Mouse (Mus musculus): ENCODE results near the gene Jkamp. TPM values are rescaled to one million over a fixed set of nuclear protein-coding genes. Genes with fewer than 3 reads are reported as not detected.

The Jkamp gene
- polyA plus RNA-seq, 1 experiment from 2014 or later: 70.5 TPM

DNA sequence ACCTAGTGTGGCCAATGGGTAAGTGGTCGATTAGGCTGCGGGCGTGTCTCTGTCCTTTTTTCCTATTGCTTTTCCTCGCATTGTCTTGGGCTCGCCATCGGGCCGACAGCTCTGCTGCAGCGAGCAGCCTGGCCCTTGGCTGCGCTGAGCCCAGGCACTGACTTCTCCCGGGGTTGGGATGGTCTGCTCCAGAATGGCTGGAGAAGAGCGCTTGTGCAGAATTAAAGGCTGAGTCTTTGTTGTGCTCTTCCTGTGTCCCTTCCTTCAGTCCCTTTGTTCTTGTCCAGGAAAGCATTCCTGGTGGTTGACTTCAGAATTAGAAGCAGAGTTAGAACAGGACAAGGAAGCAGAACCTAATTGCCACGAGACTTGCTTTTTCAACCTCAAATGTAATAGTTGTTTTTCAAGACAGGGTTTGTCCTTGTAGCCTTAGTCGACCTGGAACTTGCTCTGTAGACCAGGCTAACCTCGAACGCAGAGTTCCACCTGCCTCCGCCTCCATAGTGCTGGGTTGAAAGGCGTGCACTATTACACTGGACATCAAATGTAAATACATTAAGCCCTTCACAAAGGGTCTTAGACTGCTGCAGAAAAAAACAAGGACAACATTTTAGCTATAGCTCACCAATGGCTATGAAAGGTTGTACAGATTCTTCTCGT is 907 bp downstream of the Jkamp start:
- Histone ChIP-seq H3K4me3 (ENCODE audit: control insufficient read depth in 1 of 2, insufficient read depth in 1 of 2, low read depth in 1 of 2, low read length in 2 of 2) (peak overlapping the region; percentile 62 to 67), H3K27ac (replicated peaks in 1 of 2; ENCODE audit: control insufficient read depth in 1 of 2, insufficient read depth in 1 of 2, low read depth in 2 of 2, low read length in 2 of 2) (peak overlapping the region; percentile 87 to 88), H3K4me2 (ENCODE audit: low read length) (peak overlapping the region; percentile 83), H3K9me3 (ENCODE audit: control insufficient read depth, low read length) (no peaks in the 10 kb centered on the region), H3K27me3 (ENCODE audit: control insufficient read depth, insufficient read depth, low read length) (no peaks in the 10 kb centered on the region), H3K9ac (ENCODE audit: low read length) (peak overlapping the region; percentile 81), H3K36me3 (ENCODE audit: control insufficient read depth, insufficient read depth, low read length) (peaks cover 16% of the 10 kb centered on the region), H3K4me1 (ENCODE audit: control insufficient read depth in 2 of 2, insufficient read depth in 2 of 2, low read length in 2 of 2) (peaks cover 5 to 31% of the 10 kb centered on the region in 2 experiments; a peak in 3 of 4 replicates)
- ATAC-seq (ENCODE audit: insufficient number of reproducible peaks, insufficient read depth, low FRiP score, low read depth): no peak
- 2% methylated on average over 18 of the region's 18 CpGs for WGBS

DNA sequence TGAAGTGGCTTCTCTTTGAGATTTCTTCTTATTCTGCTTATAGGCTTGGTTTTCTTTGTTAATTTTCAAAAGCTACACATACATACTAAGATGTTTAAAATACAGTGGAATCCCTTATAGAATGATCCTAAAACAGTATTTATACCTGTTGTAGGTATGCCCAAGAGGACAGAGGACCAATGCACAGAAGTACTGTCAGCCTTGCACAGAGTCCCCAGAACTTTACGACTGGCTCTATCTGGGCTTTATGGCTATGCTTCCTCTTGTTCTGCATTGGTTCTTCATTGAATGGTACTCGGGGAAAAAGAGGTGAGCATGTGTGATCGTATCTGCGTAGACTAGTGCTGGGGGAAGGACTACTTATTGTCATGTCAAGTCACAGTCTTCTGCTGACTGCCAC is 4.4 kb downstream of the Jkamp start:
- H3K27ac ChIP-seq (replicated peaks in 1 of 2; ENCODE audit: control insufficient read depth in 1 of 2, insufficient read depth in 1 of 2, low read depth in 2 of 2, low read length in 2 of 2): no peak overlapping the region
- 91% methylated on average over 4 of the region's 4 CpGs for WGBS

DNA sequence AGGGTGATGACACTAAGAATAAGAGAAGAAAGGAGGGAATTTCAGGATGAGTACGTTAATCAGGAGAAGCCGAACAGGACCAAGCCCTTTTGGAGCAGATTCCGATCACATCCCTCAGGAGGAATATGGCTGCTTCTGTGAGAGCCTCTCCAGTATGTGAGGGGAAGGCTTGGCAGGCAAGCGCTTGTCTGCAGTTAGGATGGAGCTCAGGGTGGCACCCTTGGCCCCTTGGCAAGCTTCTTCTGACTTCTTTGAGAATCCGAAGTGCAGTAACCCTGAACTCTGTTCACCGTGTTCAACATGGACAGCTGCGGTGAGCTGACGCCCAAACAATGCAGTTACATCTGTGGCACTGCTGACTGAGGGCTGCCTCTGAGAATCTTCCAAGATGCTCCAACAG is 11.6 kb downstream of the Jkamp start:
- no peak overlapping the region for H3K4me2 ChIP-seq (ENCODE audit: low read length)
- H3K27ac ChIP-seq (replicated peaks in 1 of 2; ENCODE audit: control insufficient read depth in 1 of 2, insufficient read depth in 1 of 2, low read depth in 2 of 2, low read length in 2 of 2): no peak overlapping the region
- H3K27me3 ChIP-seq (ENCODE audit: control insufficient read depth, insufficient read depth, low read length): no peaks in the 10 kb centered on the region
- H3K36me3 ChIP-seq (ENCODE audit: control insufficient read depth, insufficient read depth, low read length): peaks cover 89% of the 10 kb centered on the region
- no peak overlapping the region for H3K4me3 ChIP-seq (ENCODE audit: control insufficient read depth in 1 of 2, insufficient read depth in 1 of 2, low read depth in 1 of 2, low read length in 2 of 2)
- no peaks in the 10 kb centered on the region for H3K9me3 ChIP-seq (ENCODE audit: control insufficient read depth, low read length)
- 98% methylated on average over 8 of the region's 8 CpGs for WGBS
- H3K9ac ChIP-seq (ENCODE audit: low read length): no peak overlapping the region
- ATAC-seq (ENCODE audit: insufficient number of reproducible peaks, insufficient read depth, low FRiP score, low read depth): no peak
- H3K4me1 ChIP-seq (ENCODE audit: control insufficient read depth in 2 of 2, insufficient read depth in 2 of 2, low read length in 2 of 2): no peaks in the 10 kb centered on the region

More for the DNA sequence above, 4.4 kb downstream of the Jkamp start:
- Histone ChIP-seq H3K9me3 (ENCODE audit: control insufficient read depth, low read length) (no peaks in the 10 kb centered on the region), H3K27me3 (ENCODE audit: control insufficient read depth, insufficient read depth, low read length) (no peaks in the 10 kb centered on the region), H3K4me3 (ENCODE audit: control insufficient read depth in 1 of 2, insufficient read depth in 1 of 2, low read depth in 1 of 2, low read length in 2 of 2) (no peak overlapping the region), H3K4me1 (ENCODE audit: control insufficient read depth in 2 of 2, insufficient read depth in 2 of 2, low read length in 2 of 2) (peaks cover 2 to 16% of the 10 kb centered on the region in 2 experiments; a peak in 3 of 4 replicates), H3K9ac (ENCODE audit: low read length) (no peak overlapping the region), H3K4me2 (ENCODE audit: low read length) (no peak overlapping the region), H3K36me3 (ENCODE audit: control insufficient read depth, insufficient read depth, low read length) (peaks cover 51% of the 10 kb centered on the region)
- ATAC-seq (ENCODE audit: insufficient number of reproducible peaks, insufficient read depth, low FRiP score, low read depth): no peak

DNA sequence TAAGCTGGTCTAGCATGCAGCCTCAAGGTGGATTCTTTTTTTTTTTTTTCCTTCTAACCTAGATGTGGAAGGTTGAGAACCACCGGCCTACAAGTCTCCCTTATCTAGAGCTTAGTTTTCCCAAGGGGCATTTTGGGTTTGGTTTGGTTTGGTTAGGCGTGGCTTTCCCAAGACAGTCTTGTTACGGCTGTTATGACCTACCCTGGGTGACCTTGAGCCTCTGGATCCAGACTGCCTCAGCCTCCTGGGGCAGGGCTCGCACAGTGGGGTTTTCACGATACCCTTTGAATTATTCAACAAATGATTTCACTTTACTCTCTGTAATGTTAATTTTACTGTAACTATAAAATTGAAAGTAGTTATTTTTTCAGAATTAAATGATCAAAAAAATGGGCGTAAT is 17.4 kb downstream of the Jkamp start:
- Histone ChIP-seq H3K9ac (ENCODE audit: low read length) (no peak overlapping the region), H3K4me2 (ENCODE audit: low read length) (no peak overlapping the region), H3K36me3 (ENCODE audit: control insufficient read depth, insufficient read depth, low read length) (peaks cover 33% of the 10 kb centered on the region), H3K4me3 (ENCODE audit: control insufficient read depth in 1 of 2, insufficient read depth in 1 of 2, low read depth in 1 of 2, low read length in 2 of 2) (no peak overlapping the region), H3K27me3 (ENCODE audit: control insufficient read depth, insufficient read depth, low read length) (no peaks in the 10 kb centered on the region), H3K9me3 (ENCODE audit: control insufficient read depth, low read length) (no peaks in the 10 kb centered on the region), H3K27ac (replicated peaks in 1 of 2; ENCODE audit: control insufficient read depth in 1 of 2, insufficient read depth in 1 of 2, low read depth in 2 of 2, low read length in 2 of 2) (no peak overlapping the region), H3K4me1 (ENCODE audit: control insufficient read depth in 2 of 2, insufficient read depth in 2 of 2, low read length in 2 of 2) (peaks cover 0 to 4% of the 10 kb centered on the region in 2 experiments; a peak in 1 of 4 replicates)
- WGBS: 83% methylated on average over 6 of the region's 6 CpGs
- ATAC-seq (ENCODE audit: insufficient number of reproducible peaks, insufficient read depth, low FRiP score, low read depth): no peak

DNA sequence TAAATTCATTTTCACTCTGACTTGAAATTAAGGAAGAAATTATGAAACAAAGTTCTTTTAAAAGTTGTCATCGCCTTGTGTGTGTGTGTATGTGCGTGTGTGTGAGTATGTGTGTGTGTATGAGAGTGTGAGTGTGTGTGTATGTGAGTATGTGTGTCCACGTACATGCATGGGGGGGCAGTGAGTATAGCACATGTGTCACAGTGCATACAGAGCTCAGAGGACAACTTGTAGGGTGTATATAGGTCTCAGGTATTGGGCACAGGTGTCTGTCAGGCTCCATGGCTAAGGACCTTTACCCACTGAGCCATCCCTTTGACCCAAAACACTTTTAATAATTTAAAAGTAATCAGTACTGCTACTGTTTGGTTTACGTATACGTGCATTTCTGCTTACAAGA is 18.6 kb downstream of the Jkamp start:
- Histone ChIP-seq H3K36me3 (ENCODE audit: control insufficient read depth, insufficient read depth, low read length) (peaks cover 26% of the 10 kb centered on the region), H3K4me2 (ENCODE audit: low read length) (no peak overlapping the region), H3K4me3 (ENCODE audit: control insufficient read depth in 1 of 2, insufficient read depth in 1 of 2, low read depth in 1 of 2, low read length in 2 of 2) (no peak overlapping the region), H3K9me3 (ENCODE audit: control insufficient read depth, low read length) (no peaks in the 10 kb centered on the region), H3K27me3 (ENCODE audit: control insufficient read depth, insufficient read depth, low read length) (no peaks in the 10 kb centered on the region), H3K27ac (replicated peaks in 1 of 2; ENCODE audit: control insufficient read depth in 1 of 2, insufficient read depth in 1 of 2, low read depth in 2 of 2, low read length in 2 of 2) (no peak overlapping the region), H3K4me1 (ENCODE audit: control insufficient read depth in 2 of 2, insufficient read depth in 2 of 2, low read length in 2 of 2) (peaks cover 0 to 4% of the 10 kb centered on the region in 2 experiments; a peak in 1 of 4 replicates), H3K9ac (ENCODE audit: low read length) (no peak overlapping the region)
- WGBS: 71% methylated on average over 5 of the region's 5 CpGs
- no peak for ATAC-seq (ENCODE audit: insufficient number of reproducible peaks, insufficient read depth, low FRiP score, low read depth)

DNA sequence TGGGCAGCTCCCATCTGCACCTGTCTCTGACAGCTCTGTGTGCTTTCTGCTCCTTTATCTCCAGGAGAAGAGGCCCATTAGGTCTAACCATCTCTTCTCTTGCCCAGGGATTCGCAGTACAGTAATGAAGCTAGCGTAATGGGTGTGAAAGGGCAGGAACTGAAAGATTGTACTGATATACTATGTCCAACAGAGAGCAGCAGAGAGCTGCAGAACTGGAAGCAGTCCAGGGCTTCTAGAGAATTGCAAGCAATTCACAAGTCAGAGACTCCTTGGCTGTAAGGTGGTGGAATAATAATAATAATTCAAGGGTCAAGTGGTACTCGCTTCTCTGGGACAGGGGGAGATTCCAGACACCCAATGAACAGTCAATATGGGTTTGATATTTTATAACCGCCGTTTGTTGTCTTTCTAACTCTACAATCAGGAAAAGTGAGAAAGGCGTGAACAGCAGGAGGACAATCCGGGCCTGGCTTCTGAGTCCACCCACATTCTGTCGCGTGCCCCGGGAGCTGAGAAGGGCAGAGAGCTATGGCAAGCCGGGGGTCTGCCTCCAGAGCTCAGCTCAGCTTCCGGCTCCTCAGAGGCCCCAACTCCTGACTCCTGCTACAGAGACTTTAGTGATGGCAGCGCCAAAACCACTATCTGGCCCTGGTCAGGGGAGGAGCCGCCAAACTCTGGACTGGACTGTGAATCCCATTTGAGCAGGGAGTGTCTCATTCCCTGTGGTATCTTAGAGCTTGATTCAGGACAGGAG is 19.3 kb downstream of the Jkamp start:
- 0 out of 4 replicates have a peak overlapping the region, but pooled peaks of 1 of the 2 experiments have one; percentile 2 for H3K4me3 ChIP-seq (ENCODE audit: control insufficient read depth in 1 of 2, insufficient read depth in 1 of 2, low read depth in 1 of 2, low read length in 2 of 2)
- no peaks in the 10 kb centered on the region for H3K9me3 ChIP-seq (ENCODE audit: control insufficient read depth, low read length)
- peaks cover 19% of the 10 kb centered on the region for H3K36me3 ChIP-seq (ENCODE audit: control insufficient read depth, insufficient read depth, low read length)
- no peaks in the 10 kb centered on the region for H3K27me3 ChIP-seq (ENCODE audit: control insufficient read depth, insufficient read depth, low read length)
- H3K27ac ChIP-seq (replicated peaks in 1 of 2; ENCODE audit: control insufficient read depth in 1 of 2, insufficient read depth in 1 of 2, low read depth in 2 of 2, low read length in 2 of 2): no peak overlapping the region
- peaks cover 0 to 4% of the 10 kb centered on the region in 2 experiments; a peak in 1 of 4 replicates for H3K4me1 ChIP-seq (ENCODE audit: control insufficient read depth in 2 of 2, insufficient read depth in 2 of 2, low read length in 2 of 2)
- 16% methylated on average over 14 of the region's 14 CpGs for WGBS
- peak overlapping the region; percentile 48 for H3K4me2 ChIP-seq (ENCODE audit: low read length)
- peak overlapping the region; percentile 22; the same call in 1 of the 2 replicates for H3K9ac ChIP-seq (ENCODE audit: low read length)
- 0 out of 2 replicates have a peak, but pooled peaks have one; percentile 26 for ATAC-seq (ENCODE audit: insufficient number of reproducible peaks, insufficient read depth, low FRiP score, low read depth)

DNA sequence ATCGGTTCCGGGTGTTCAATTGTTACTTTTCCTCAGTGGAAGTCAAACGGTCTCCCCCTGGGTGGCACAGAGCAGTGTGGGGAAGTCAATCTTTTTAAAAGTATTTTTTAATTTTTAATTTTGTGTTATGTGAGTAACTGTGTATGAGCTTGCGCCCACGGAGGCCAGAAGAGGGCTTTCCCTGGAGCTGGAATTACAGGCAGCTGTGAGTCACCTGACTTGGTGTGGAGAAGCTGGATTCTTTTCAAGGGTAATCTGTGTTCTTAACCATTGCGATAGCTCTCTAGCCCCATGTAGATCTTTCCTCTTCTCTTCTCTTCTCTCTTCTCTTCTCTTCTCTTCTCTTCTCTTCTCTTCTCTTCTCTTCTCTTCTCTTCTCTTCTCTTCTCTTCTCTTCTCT is 29.7 kb downstream of the Jkamp start:
- H3K27me3 ChIP-seq (ENCODE audit: control insufficient read depth, insufficient read depth, low read length): no peaks in the 10 kb centered on the region
- ATAC-seq (ENCODE audit: insufficient number of reproducible peaks, insufficient read depth, low FRiP score, low read depth): no peak
- 62% methylated on average over 6 of the region's 6 CpGs for WGBS
- H3K4me2 ChIP-seq (ENCODE audit: low read length): no peak overlapping the region
- no peak overlapping the region for H3K9ac ChIP-seq (ENCODE audit: low read length)
- no peaks in the 10 kb centered on the region for H3K36me3 ChIP-seq (ENCODE audit: control insufficient read depth, insufficient read depth, low read length)
- H3K4me1 ChIP-seq (ENCODE audit: control insufficient read depth in 2 of 2, insufficient read depth in 2 of 2, low read length in 2 of 2): no peaks in the 10 kb centered on the region
- no peak overlapping the region for H3K4me3 ChIP-seq (ENCODE audit: control insufficient read depth in 1 of 2, insufficient read depth in 1 of 2, low read depth in 1 of 2, low read length in 2 of 2)
- no peak overlapping the region for H3K27ac ChIP-seq (replicated peaks in 1 of 2; ENCODE audit: control insufficient read depth in 1 of 2, insufficient read depth in 1 of 2, low read depth in 2 of 2, low read length in 2 of 2)
- no peaks in the 10 kb centered on the region for H3K9me3 ChIP-seq (ENCODE audit: control insufficient read depth, low read length)
